Mouse (Mus musculus) bone marrow macrophage, adult 2 months (primary cell): ENCODE results near the gene Galnt7.

Experiments used
- CTCF ChIP-seq: IDR thresholded peaks from 2 replicates; pipeline ENCODE4 v1.5.1; 2012; ENCODE audit warnings: low read depth, mild to moderate bottlenecking, low read length, moderate library complexity
- POLR2A ChIP-seq: IDR thresholded peaks from 2 replicates; pipeline ENCODE4 v1.6.1; 2012; ENCODE audit warnings: mild to moderate bottlenecking, low read depth, low read length, borderline replicate concordance

GRCm38 (mm10) chr8:57685803-57686202 is 33.0 kb upstream of the Galnt7 start:
- no peak for TF ChIP-seq CTCF
- no peak for TF ChIP-seq POLR2A
